Mouse (Mus musculus) thymus, adult 2 months (tissue): ENCODE measurements around the gene Polr2i. TPM values are rescaled to one million over a fixed set of nuclear protein-coding genes. Genes with fewer than 3 reads are reported as not detected.
A peak's percentile ranks its signal among the peaks of the same experiment; 100 is the strongest.

Experiments used
- DNase-seq: peaks from one replicate; pipeline ENCODE4 v3.0.0; 2021
- H3K27ac ChIP-seq: fragments of 200-500 bp; 2 replicates; pipeline ENCODE4 v1.5.1; 2012; ENCODE audit warnings: low read length, control low read depth; ENCODE audit not compliant: control insufficient read depth, insufficient read depth
- H3K27me3 ChIP-seq: fragments of 200-500 bp; 2 replicates; pipeline ENCODE4 v1.6.1; 2012; ENCODE audit warnings: mild to moderate bottlenecking, low read length, moderate library complexity, mixed read lengths; ENCODE audit not compliant: control insufficient read depth, insufficient read depth
- H3K36me3 ChIP-seq: fragments of 200-500 bp; 2 replicates; pipeline ENCODE4 v1.6.1; 2012; ENCODE audit warnings: mild to moderate bottlenecking, low read length, moderate library complexity; ENCODE audit not compliant: control insufficient read depth, insufficient read depth
- H3K4me1 ChIP-seq: fragments of 200-500 bp; replicated peaks from 2 replicates; pipeline ENCODE4 v1.6.1; 2012; ENCODE audit warnings: low read length; ENCODE audit not compliant: control insufficient read depth, insufficient read depth
- H3K4me3 ChIP-seq: fragments of 200-500 bp; 2 replicates; pipeline ENCODE4 v1.5.1; 2012; ENCODE audit warnings: mild to moderate bottlenecking, low read length, control low read depth, moderate library complexity; ENCODE audit not compliant: control insufficient read depth, insufficient read depth
- CTCF ChIP-seq: fragments of 200-500 bp; IDR thresholded peaks from 2 replicates; pipeline ENCODE4 v1.5.1; 2012; ENCODE audit warnings: mild to moderate bottlenecking, control low read depth, low read length, moderate library complexity, borderline replicate concordance; ENCODE audit not compliant: control insufficient read depth, poor library complexity, insufficient read depth; ENCODE audit errors: extremely low read depth
- POLR2A ChIP-seq: fragments of 200-500 bp; IDR thresholded peaks from 2 replicates; pipeline ENCODE4 v1.6.1; 2012; ENCODE audit warnings: mild to moderate bottlenecking, low read length, control low read depth, moderate library complexity; ENCODE audit not compliant: control insufficient read depth, poor library complexity, insufficient read depth; ENCODE audit errors: extremely low read depth
- WGBS: fragments of 180-500 bp; shearing (Covaris S2); methylation state at CpG from one replicate; pipeline ENCODE4 v1.1.7; 2018; 5-methylcytosine and 5-hydroxymethylcytosine counted together
- polyA plus RNA-seq: library from polyadenylated mRNA; depleted of rRNA; stranded (reverse); fragments of >200 nt; gene quantifications from 2 replicates; pipeline ENCODE4 v1.2.3, GENCODE M21; 2012; rRNA removed

Gene Polr2i
- polyA plus RNA-seq, 1 experiment, result 157 TPM

DNA sequence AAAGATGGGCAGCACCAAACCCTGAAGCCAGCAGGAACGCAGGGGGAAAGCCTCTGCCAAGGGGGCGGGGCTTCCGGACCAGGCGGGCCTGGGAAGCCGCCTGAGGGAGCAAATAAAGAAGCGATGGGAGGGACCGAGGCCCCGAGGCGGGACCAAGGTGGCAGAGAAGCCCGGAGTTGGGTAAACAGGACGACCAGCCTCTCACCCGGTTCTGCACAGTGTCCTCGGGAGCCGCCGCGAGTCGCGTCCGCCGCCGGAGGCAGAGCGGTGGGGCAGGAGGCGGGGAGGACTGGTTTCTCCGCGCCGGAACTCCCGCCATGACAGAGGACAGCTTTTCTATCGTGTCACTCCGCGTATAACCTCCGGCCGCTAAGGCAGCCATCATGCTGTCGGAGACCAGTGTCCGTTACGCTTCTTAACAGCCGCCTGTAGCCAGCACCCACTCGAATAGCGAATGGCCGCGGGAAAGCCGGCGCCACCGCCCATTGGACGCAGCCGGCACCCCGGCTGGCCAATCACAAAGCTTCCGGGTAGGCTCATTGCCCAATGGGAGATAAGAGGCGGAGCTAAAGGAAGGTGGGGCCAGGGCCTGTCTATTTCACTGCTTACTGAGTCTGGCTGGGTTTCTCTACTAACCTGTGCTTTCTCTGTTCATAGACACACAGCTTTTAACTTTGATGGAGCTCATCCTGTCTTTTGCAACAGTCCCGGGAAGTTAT, 48.4 kb downstream of the Polr2i start, which contains the start of the genes Thap8 and Wdr62:
Thap8 (plus strand) TSS at position 144 of the 719 bp plus-strand sequence.
Wdr62 (minus strand) TSS at position 469 of the 719 bp plus-strand sequence.
- TF ChIP-seq POLR2A, result 0 out of 2 replicates have a peak, but pooled peaks have one; percentile 35
- TF ChIP-seq CTCF, result no peak
- DNase-seq, result peak; percentile 90
- WGBS, result under 1% methylated on average over 49 of the region's 49 CpGs

DNA sequence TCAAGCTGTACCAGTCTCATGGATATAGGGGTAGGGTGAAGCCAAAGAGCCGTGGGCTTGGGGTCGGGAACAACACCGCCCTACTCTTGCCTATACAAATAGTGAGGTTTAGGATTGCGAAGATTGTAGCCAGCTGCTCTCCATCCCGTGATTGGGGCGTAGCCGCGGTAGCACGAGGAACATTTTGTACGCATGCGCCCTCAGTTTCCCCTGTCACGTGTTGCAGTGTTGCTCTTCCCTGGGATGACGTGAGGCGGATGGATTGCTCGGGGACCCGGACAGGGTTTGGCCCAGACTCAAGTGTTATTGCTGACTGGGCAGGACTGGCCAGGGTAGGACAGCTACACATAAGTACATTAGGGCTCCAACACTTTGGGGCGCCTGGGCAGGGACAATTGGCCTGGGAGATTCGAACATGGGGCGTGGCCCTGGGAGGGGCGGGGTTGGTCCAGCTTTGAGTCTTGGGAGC, 49.0 kb downstream of the Polr2i start:
- TF ChIP-seq POLR2A (0 out of 2 replicates have a peak, but pooled peaks have one; percentile 21), CTCF (no peak)
- WGBS, result under 1% methylated on average over 20 of the region's 20 CpGs
- Histone ChIP-seq H3K36me3 (no peaks in the 10 kb centered on the region), H3K27ac (peak overlapping the region; percentile 85), H3K4me1 (peaks cover 9% of the 10 kb centered on the region), H3K4me3 (peak overlapping the region; percentile 59), H3K27me3 (no peaks in the 10 kb centered on the region)
- DNase-seq, result peak; percentile 69

More for the DNA sequence above, 48.4 kb downstream of the Polr2i start, which contains the start of the genes Thap8 and Wdr62:
- H3K27ac ChIP-seq, result peak within 1 kb of the TSS; percentile 85
- H3K4me1 ChIP-seq, result peaks cover 9% of the 10 kb centered on the region
- peak within 1 kb of the TSS; percentile 61 for H3K4me3 ChIP-seq
- no peaks in the 10 kb centered on the region for H3K36me3 ChIP-seq
- no peaks in the 10 kb centered on the region for H3K27me3 ChIP-seq

DNA sequence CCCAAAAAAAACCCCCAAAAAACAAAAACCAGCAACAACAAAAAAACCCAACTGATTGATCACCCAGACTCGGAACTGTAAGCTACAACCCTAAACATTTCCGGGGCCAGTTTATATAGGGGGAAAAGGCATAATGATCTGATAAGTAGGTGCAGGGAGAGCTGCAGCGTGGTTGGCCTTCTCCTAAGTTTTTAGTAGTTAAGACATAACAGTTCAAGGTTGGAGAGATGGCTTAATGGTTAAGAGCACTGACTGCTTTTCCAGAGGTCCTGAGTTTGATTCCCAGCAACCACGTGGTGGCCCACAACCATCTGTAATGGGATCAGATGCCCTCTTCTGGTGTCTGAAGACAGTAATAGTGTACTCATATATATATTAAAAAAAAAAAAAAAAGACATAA, 49.8 kb downstream of the Polr2i start:
- no peak for DNase-seq
- no peaks in the 10 kb centered on the region for H3K36me3 ChIP-seq
- 87% methylated on average over 4 of the region's 4 CpGs for WGBS
- H3K4me3 ChIP-seq, result no peak overlapping the region
- H3K4me1 ChIP-seq, result peaks cover 9% of the 10 kb centered on the region
- no peaks in the 10 kb centered on the region for H3K27me3 ChIP-seq
- no peak overlapping the region for H3K27ac ChIP-seq
- no peak for TF ChIP-seq POLR2A
- no peak for TF ChIP-seq CTCF

DNA sequence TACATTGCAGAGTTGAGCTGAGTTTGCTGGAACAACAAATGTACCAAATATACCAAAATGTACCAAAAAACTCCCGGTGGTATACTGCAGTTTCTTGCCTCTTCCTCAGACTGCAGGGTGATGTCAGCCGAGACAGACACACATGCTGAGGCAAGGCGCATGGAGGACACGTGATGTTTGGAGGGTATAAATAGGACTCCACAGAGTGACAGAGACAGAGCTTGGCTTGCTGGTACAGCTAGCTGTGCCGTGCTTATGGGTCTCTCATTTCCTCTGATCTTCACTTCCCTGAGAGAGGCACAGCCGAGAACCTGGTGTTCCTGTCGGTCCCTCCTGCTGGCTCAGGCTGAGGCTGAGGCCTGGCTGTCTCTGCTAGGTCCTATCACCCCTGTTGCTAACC, 51.0 kb downstream of the Polr2i start:
- Histone ChIP-seq H3K27ac (no peak overlapping the region), H3K4me1 (peaks cover 9% of the 10 kb centered on the region), H3K4me3 (no peak overlapping the region), H3K36me3 (no peaks in the 10 kb centered on the region), H3K27me3 (no peaks in the 10 kb centered on the region)
- WGBS, result 88% methylated on average over 7 of the region's 7 CpGs
- TF ChIP-seq POLR2A (no peak), CTCF (no peak)
- no peak for DNase-seq

Other genes starting within 250 kb of the Polr2i start
- 4.4 and 4.6 TPM in 2 replicates for gene Zfp568, start 248.0 kb upstream of the Polr2i start, polyA plus RNA-seq
- 2.2 and 3.3 TPM in 2 replicates for gene Zfp14, start 180.6 kb upstream of the Polr2i start, polyA plus RNA-seq
- 1.5 and 1.7 TPM in 2 replicates for gene Zfp82, start 159.0 kb upstream of the Polr2i start, polyA plus RNA-seq
- not detected in 2 replicates for gene Gm26920, start 141.5 kb upstream of the Polr2i start, polyA plus RNA-seq
- gene Zfp566, start 141.4 kb upstream of the Polr2i start, polyA plus RNA-seq, result 4.4 and 6.8 TPM in 2 replicates
- gene Zfp260, start 137.2 kb upstream of the Polr2i start, polyA plus RNA-seq, result 30.6 and 36.4 TPM in 2 replicates
- gene Zfp382, start 110.0 kb upstream of the Polr2i start, polyA plus RNA-seq, result 5.4 and 8.1 TPM in 2 replicates
- gene Zfp146, start 62.2 kb upstream of the Polr2i start, polyA plus RNA-seq, result 16.8 and 18.6 TPM in 2 replicates
- gene Cox7a1, start 47.8 kb upstream of the Polr2i start, polyA plus RNA-seq, result 28.1 and 85.8 TPM in 2 replicates
- gene Capns1, start 33.1 kb upstream of the Polr2i start, polyA plus RNA-seq, result 565 and 739 TPM in 2 replicates
- 42.4 and 47.1 TPM in 2 replicates for gene Tbcb, start 324 bp downstream of the Polr2i start, polyA plus RNA-seq
- 0.66 and 1.4 TPM in 2 replicates for gene Ovol3, start 3.8 kb downstream of the Polr2i start, polyA plus RNA-seq
- 0.17 and 0.26 TPM in 2 replicates for gene Thap8, start 48.1 kb downstream of the Polr2i start, polyA plus RNA-seq
- 54.1 and 66.9 TPM in 2 replicates for gene Wdr62, start 48.5 kb downstream of the Polr2i start, polyA plus RNA-seq
- 2.9 and 3.3 TPM in 2 replicates for gene Clip3, start 59.8 kb downstream of the Polr2i start, polyA plus RNA-seq
- 159 and 192 TPM in 2 replicates for gene Alkbh6, start 76.8 kb downstream of the Polr2i start, polyA plus RNA-seq
- gene Syne4, start 82.9 kb downstream of the Polr2i start, polyA plus RNA-seq, result 15.4 and 16.8 TPM in 2 replicates
- gene E130208F15Rik, start 89.8 kb downstream of the Polr2i start, polyA plus RNA-seq, result 0.74 and 0.93 TPM in 2 replicates
- gene Sdhaf1, start 91.9 kb downstream of the Polr2i start, polyA plus RNA-seq, result 26.9 and 31.7 TPM in 2 replicates
- gene Lrfn3, start 130.8 kb downstream of the Polr2i start, polyA plus RNA-seq, result 0.78 and 1.1 TPM in 2 replicates
- 273 and 417 TPM in 2 replicates for gene Tyrobp, start 181.8 kb downstream of the Polr2i start, polyA plus RNA-seq
- gene Hcst, start 187.9 kb downstream of the Polr2i start, polyA plus RNA-seq, result 212 and 279 TPM in 2 replicates
- gene Nfkbid, start 189.8 kb downstream of the Polr2i start, polyA plus RNA-seq, result 72.8 and 77.4 TPM in 2 replicates
- gene Aplp1, start 213.6 kb downstream of the Polr2i start, polyA plus RNA-seq, result 5.9 and 6.0 TPM in 2 replicates
- 0.05 and 0.15 TPM in 2 replicates for gene Kirrel2, start 225.7 kb downstream of the Polr2i start, polyA plus RNA-seq
- gene Nphs1, start 226.4 kb downstream of the Polr2i start, polyA plus RNA-seq, result 0.19 and 0.38 TPM in 2 replicates